Mouse (Mus musculus) lung, postnatal 0 days (tissue): ENCODE results near the gene Dip2b.

Experiments
- CTCF ChIP-seq: IDR thresholded peaks from 2 replicates; pipeline ENCODE4 v1.5.1; 2016; ENCODE audit warnings: antibody characterized with exemption, mild to moderate bottlenecking
- EP300 ChIP-seq: IDR thresholded peaks from 2 replicates; pipeline ENCODE4 v1.6.1; 2016; ENCODE audit warnings: antibody characterized with exemption, mild to moderate bottlenecking, control low read depth

- no peak for TF ChIP-seq CTCF
- no peak for TF ChIP-seq EP300
Observed at GRCm38 (mm10) chr15:100104126-100104525, 65.7 kb downstream of the Dip2b start.
